Mouse (Mus musculus) CH12.LX (cell line): ENCODE measurements around the gene Cenpb. TPM values are rescaled to one million over a fixed set of nuclear protein-coding genes. Genes with fewer than 3 reads are reported as not detected.

ENCODE experiments used
- DNase-seq: peaks from one replicate; pipeline ENCODE4 v3.0.0-alpha.2; 2013; ENCODE audit errors: extremely low read depth
- H3K27ac ChIP-seq: 2 replicates; pipeline ENCODE4 v1.5.1; 2012; ENCODE audit warnings: low read depth, mild to moderate bottlenecking, control low read depth, moderate library complexity; ENCODE audit not compliant: insufficient read depth
- H3K27me3 ChIP-seq: replicated peaks from 2 replicates; pipeline ENCODE3; 2012; ENCODE audit warnings: inconsistent platforms
- H3K36me3 ChIP-seq, 2 experiments: replicated peaks in 1 of 2; 2 replicates each; pipeline versions ENCODE3 to v1.6.1; 2012; ENCODE audit warnings: inconsistent platforms in 1 of 2, low read length in 1 of 2, mild to moderate bottlenecking in 1 of 2, mixed read lengths in 1 of 2, moderate library complexity in 1 of 2; ENCODE audit not compliant: control insufficient read depth in 1 of 2, insufficient read depth in 1 of 2
- H3K4me1 ChIP-seq, 2 experiments: 2 replicates each; pipeline ENCODE4 v1.6.1; 2012; ENCODE audit warnings: inconsistent platforms in 1 of 2, moderate library complexity in 1 of 2; ENCODE audit not compliant: insufficient read depth in 2 of 2, control insufficient read depth in 1 of 2
- H3K4me2 ChIP-seq: 2 replicates; pipeline ENCODE4 v1.6.1; 2012; ENCODE audit warnings: low read depth, mild to moderate bottlenecking, control low read depth; ENCODE audit not compliant: poor library complexity, insufficient read depth, severe bottlenecking
- H3K4me3 ChIP-seq, 3 experiments: fragments of 150-350 bp in 1 of 3; sonication (generic) in 1 of 3; replicated peaks in 1 of 3; 2 replicates each; pipeline versions ENCODE3 to v1.5.1; 2011 to 2012; ENCODE audit warnings: low read depth in 2 of 3, low read length in 2 of 3, mild to moderate bottlenecking in 2 of 3, moderate library complexity in 2 of 3, control low read depth in 1 of 3, improper control_type of control experiment in 1 of 3, inconsistent platforms in 1 of 3, mixed read lengths in 1 of 3; ENCODE audit not compliant: poor library complexity in 1 of 3
- H3K79me2 ChIP-seq: replicated peaks from 2 replicates; pipeline ENCODE4 v1.6.1; 2012; ENCODE audit warnings: mild to moderate bottlenecking, moderate library complexity; ENCODE audit not compliant: control insufficient read depth, poor library complexity, insufficient read depth, severe bottlenecking; ENCODE audit errors: extremely low read depth
- H3K9ac ChIP-seq: 2 replicates; pipeline ENCODE4 v1.6.1; 2012; ENCODE audit warnings: low read depth, mild to moderate bottlenecking, control low read depth, moderate library complexity; ENCODE audit not compliant: insufficient read depth
- H3K9me3 ChIP-seq: replicated peaks from 2 replicates; pipeline ENCODE3; 2012; ENCODE audit warnings: low read length, inconsistent platforms, mixed read lengths
- BHLHE40 ChIP-seq: IDR thresholded peaks from 2 replicates; pipeline ENCODE4 v1.6.1; 2011; ENCODE audit warnings: mild to moderate bottlenecking, low read depth, low read length, improper control_type of control experiment
- CHD1 ChIP-seq: IDR thresholded peaks from 2 replicates; pipeline ENCODE4 v1.6.1; 2012; ENCODE audit warnings: low read depth, low read length, improper control_type of control experiment, inconsistent platforms
- E2F4 ChIP-seq: IDR thresholded peaks from 2 replicates; pipeline ENCODE4 v1.6.1; 2011; ENCODE audit warnings: low read depth, low read length, improper control_type of control experiment; ENCODE audit not compliant: insufficient replicate concordance
- EP300 ChIP-seq: IDR thresholded peaks from 2 replicates; pipeline ENCODE4 v1.6.1; 2011; ENCODE audit warnings: low read length, improper control_type of control experiment
- GABPA ChIP-seq: IDR thresholded peaks from 2 replicates; pipeline ENCODE4 v1.6.1; 2012; ENCODE audit warnings: low read depth, low read length, improper control_type of control experiment, inconsistent platforms; ENCODE audit not compliant: insufficient replicate concordance
- HCFC1 ChIP-seq: IDR thresholded peaks from 2 replicates; pipeline ENCODE4 v1.6.1; 2012; ENCODE audit warnings: low read depth, mild to moderate bottlenecking, inconsistent platforms, low read length, improper control_type of control experiment
- JUN ChIP-seq: IDR thresholded peaks from 2 replicates; pipeline ENCODE4 v1.6.1; 2011; ENCODE audit warnings: low read depth, mild to moderate bottlenecking, low read length, improper control_type of control experiment, moderate library complexity; ENCODE audit not compliant: insufficient read depth
- JUND ChIP-seq: conservative IDR thresholded peaks from 2 replicates; pipeline ENCODE4 v1.6.1; 2011; ENCODE audit warnings: low read depth, low read length, improper control_type of control experiment
- KAT2A ChIP-seq: IDR thresholded peaks from 2 replicates; pipeline ENCODE4 v1.6.1; 2012; ENCODE audit warnings: low read length, improper control_type of control experiment, inconsistent platforms; ENCODE audit not compliant: insufficient replicate concordance
- MAFK ChIP-seq: IDR thresholded peaks from 2 replicates; pipeline ENCODE4 v1.6.1; 2011; ENCODE audit warnings: low read length, improper control_type of control experiment; ENCODE audit not compliant: insufficient replicate concordance
- MAX ChIP-seq: IDR thresholded peaks from 2 replicates; pipeline ENCODE4 v1.6.1; 2011; ENCODE audit warnings: low read length, improper control_type of control experiment
- MEF2A ChIP-seq: IDR thresholded peaks from 2 replicates; pipeline ENCODE4 v1.6.1; 2014; ENCODE audit warnings: low read depth, mild to moderate bottlenecking, inconsistent platforms, low read length, improper control_type of control experiment, borderline replicate concordance
- PAX5 ChIP-seq: IDR thresholded peaks from 2 replicates; pipeline ENCODE4 v1.6.1; 2012; ENCODE audit warnings: low read length, inconsistent platforms, mixed read lengths
- POLR2AphosphoS2 ChIP-seq: IDR thresholded peaks from 2 replicates; pipeline ENCODE4 v1.6.1; 2011; ENCODE audit warnings: low read depth, low read length, improper control_type of control experiment
- RAD21 ChIP-seq: IDR thresholded peaks from 2 replicates; pipeline ENCODE4 v1.6.1; 2011; ENCODE audit warnings: low read depth, mild to moderate bottlenecking, low read length, improper control_type of control experiment, moderate library complexity
- RCOR1 ChIP-seq: conservative IDR thresholded peaks from 2 replicates; pipeline ENCODE4 v1.6.1; 2012; ENCODE audit warnings: low read depth, mild to moderate bottlenecking, inconsistent platforms, low read length, improper control_type of control experiment
- SIN3A ChIP-seq: IDR thresholded peaks from 2 replicates; pipeline ENCODE4 v1.6.1; 2012; ENCODE audit warnings: low read length, improper control_type of control experiment, inconsistent platforms
- SMC3 ChIP-seq: IDR thresholded peaks from 2 replicates; pipeline ENCODE4 v1.6.1; 2011; ENCODE audit warnings: low read depth, low read length, improper control_type of control experiment
- TBP ChIP-seq: conservative IDR thresholded peaks from 2 replicates; pipeline ENCODE4 v1.6.1; 2011; ENCODE audit warnings: low read depth, low read length, improper control_type of control experiment
- USF1 ChIP-seq: IDR thresholded peaks from 2 replicates; pipeline ENCODE4 v1.6.1; 2014; ENCODE audit warnings: low read depth, mild to moderate bottlenecking, inconsistent platforms, low read length, improper control_type of control experiment
- ZC3H11A ChIP-seq: IDR thresholded peaks from 2 replicates; pipeline ENCODE4 v1.6.1; 2012; ENCODE audit warnings: low read depth, mild to moderate bottlenecking, inconsistent platforms, low read length, improper control_type of control experiment
- dilution Hi-C: fragments of 300-500 bp; cut with MboI; formaldehyde crosslinking; loops from 2 replicates; pipeline ENCODE4 v1.14.3; 2020; ENCODE audit warnings: low sequenced_read_pairs; ENCODE audit not compliant: extremely low pct_unique_long_range_greater_than_20kb, extremely low pct_ligation_motif_present
- in situ Hi-C: fragments of 300-500 bp; cut with MboI; formaldehyde crosslinking; loops from 3 replicates; pipeline ENCODE4 v1.14.3; 2019; ENCODE audit warnings: low sequenced_read_pairs, low pct_ligation_motif_present, low pct_unique_long_range_greater_than_20kb, mixed read lengths
- polyA plus RNA-seq: library from polyadenylated mRNA; unstranded; fragments of >175 nt; gene quantifications from 2 replicates; pipeline ENCODE4 v1.2.1, GENCODE M21; 2012; ENCODE audit warnings: low read depth; ENCODE audit not compliant: insufficient read length
- total RNA-seq, 2 experiments: library from RNA; depleted of rRNA; stranded (reverse); fragments of 300-350 nt in 1 of 2; fragments of >200 nt in 1 of 2; gene quantifications; 2 replicates each; pipeline ENCODE4 v1.2.3; 2012 to 2014

The Cenpb gene
- total and polyA plus RNA-seq, 3 experiments: 18.1 to 26.6 (median 24.4) TPM

DNA sequence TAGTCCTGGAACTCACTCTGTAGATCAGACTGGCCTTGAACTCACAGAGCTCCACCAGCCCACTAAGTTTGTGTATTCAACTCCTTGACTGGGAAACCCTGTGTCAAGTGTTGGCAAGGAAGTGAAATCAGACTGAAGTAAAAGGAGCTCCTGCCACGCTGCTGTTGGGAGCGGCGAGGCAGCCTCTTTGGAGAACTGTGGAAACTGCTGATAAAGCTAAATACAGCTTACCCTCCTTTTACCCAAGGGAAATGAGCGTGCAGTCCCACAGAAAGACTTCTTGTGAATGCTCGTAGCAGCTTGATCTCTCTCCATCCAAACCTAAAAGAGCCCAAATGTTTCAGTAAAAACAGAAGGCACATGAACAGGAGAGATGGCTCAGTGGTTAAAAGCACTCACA lies 42.7 kb upstream of the Cenpb start:
- Histone ChIP-seq H3K79me2 (no peaks in the 10 kb centered on the region), H3K36me3 (no peaks in the 10 kb centered on the region), H3K9ac (no peak overlapping the region), H3K4me3 (no peak overlapping the region), H3K4me1 (peaks cover 6 to 10% of the 10 kb centered on the region in 2 experiments), H3K4me2 (no peak overlapping the region; the same call in 1 of the 2 replicates), H3K27ac (no peak overlapping the region), H3K9me3 (peaks cover 2% of the 10 kb centered on the region), H3K27me3 (peaks cover 3% of the 10 kb centered on the region)
- dilution Hi-C loops: no loop called here
- in situ Hi-C loops: no loop called here
- TF ChIP-seq MAFK (peak; percentile 86), ZC3H11A (no peak)
- DNase-seq: no peak

DNA sequence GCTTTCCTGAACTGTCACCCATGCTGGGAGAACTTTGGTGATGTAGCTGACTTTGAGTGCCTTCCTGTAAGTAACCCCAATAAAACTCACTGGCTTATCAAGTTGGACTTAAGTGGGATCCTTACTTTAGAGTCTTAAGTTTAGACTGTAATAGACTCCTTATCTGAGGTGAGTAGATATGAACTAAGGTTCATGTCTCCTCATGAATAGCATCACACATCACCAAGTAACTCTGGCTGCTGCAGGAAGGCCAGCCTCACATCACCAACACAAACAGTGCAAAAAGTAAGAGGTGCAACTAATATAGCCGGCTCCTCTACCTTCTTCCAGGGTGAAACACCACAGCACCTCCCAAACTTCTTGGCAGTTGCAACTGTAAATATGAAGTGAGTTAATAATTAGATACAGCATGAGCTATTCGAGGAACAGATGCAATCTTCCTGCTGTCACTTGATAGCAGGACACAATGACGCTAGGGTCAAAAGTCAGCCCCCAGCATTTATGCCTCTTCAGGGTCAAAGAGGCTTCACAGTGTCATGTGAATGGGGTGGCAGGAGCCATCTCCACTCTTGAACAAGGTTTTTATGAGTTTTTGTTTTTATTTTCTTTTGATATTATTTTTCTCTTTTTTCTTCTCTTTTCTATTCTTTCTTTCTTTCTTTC lies 42.1 kb upstream of the Cenpb start:
- peaks cover 2% of the 10 kb centered on the region for H3K9me3 ChIP-seq
- H3K4me2 ChIP-seq: no peak overlapping the region
- no peak overlapping the region for H3K9ac ChIP-seq
- no peak overlapping the region for H3K4me3 ChIP-seq
- TF ChIP-seq CHD1 (no peak), USF1 (no peak), GABPA (no peak), RAD21 (no peak), MAFK (no peak), JUN (no peak), E2F4 (no peak), POLR2AphosphoS2 (no peak), SMC3 (no peak), BHLHE40 (no peak), SIN3A (no peak)
- no peak overlapping the region for H3K27ac ChIP-seq
- dilution Hi-C loops: no loop called here
- in situ Hi-C loops: no loop called here
- H3K4me1 ChIP-seq: peaks cover 6 to 10% of the 10 kb centered on the region in 2 experiments
- no peak for DNase-seq
- no peaks in the 10 kb centered on the region for H3K36me3 ChIP-seq
- peaks cover 1% of the 10 kb centered on the region for H3K27me3 ChIP-seq
- H3K79me2 ChIP-seq: no peaks in the 10 kb centered on the region

DNA sequence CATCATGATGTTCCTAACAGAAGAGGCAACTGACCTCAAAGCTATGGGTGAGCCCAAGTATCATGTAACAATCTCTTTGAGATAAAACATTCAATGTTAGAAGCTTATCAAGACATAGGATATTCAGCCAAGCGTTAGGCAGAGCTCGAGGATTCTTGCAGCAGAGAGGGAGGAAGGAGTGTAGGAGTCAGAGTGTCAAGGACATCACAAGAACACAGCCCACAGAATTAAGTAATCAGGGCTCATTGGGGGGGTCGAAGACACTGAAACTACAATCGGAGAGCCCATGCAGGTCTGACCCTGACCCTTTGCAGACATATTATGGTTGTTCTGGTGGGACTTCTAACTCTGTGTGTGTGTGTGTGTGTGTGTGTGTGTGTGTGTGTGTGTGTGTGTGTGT lies 40.2 kb upstream of the Cenpb start:
- peaks cover 1 to 4% of the 10 kb centered on the region in 2 experiments; a peak in 2 of 4 replicates for H3K4me1 ChIP-seq
- TF ChIP-seq RCOR1 (no peak), RAD21 (no peak), GABPA (no peak), MEF2A (no peak), ZC3H11A (no peak), JUN (no peak), USF1 (no peak), TBP (no peak), E2F4 (no peak), PAX5 (no peak), HCFC1 (no peak), KAT2A (no peak), EP300 (no peak), MAX (no peak), JUND (no peak), CHD1 (no peak)
- dilution Hi-C loops: no loop called here

More for the DNA sequence above, 40.2 kb upstream of the Cenpb start:
- Histone ChIP-seq H3K9ac (no peak overlapping the region), H3K4me3 (no peak overlapping the region), H3K79me2 (no peaks in the 10 kb centered on the region), H3K36me3 (no peaks in the 10 kb centered on the region), H3K9me3 (peaks cover 2% of the 10 kb centered on the region), H3K27me3 (peaks cover 1% of the 10 kb centered on the region), H3K27ac (no peak overlapping the region), H3K4me2 (no peak overlapping the region)
- no peak for DNase-seq
- in situ Hi-C loops: no loop called here
